Mouse (Mus musculus): ENCODE results near the gene Fam53b.

The Fam53b gene

DNA sequence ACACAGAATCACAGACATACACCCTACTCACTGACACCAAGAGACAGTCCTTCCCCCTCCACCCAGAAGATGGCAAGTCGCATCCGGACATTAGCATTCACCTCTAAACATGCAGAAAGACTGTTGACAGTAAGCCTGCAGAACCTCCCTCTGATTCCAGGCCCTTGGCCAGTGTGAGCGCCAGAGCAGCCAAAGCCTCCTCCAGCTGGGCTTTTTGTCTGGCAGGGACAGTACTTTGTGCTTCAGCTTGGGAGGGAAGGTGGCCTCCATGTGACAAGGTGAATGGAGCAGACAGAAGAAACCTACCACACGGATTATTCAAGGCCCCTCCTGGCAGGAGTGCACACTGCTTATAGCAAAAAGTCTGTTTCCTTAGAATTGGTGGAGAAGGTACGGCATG is 7.4 kb downstream of the Fam53b start:
- H3K27me3 ChIP-seq (ENCODE audit: control insufficient read depth, insufficient read depth, low read length, poor library complexity, severe bottlenecking) = no peaks in the 10 kb centered on the region
- no peak for DNase-seq (ENCODE audit: low read depth, low spot score)
- no peaks in the 10 kb centered on the region; the same call in 1 of the 2 replicates for H3K36me3 ChIP-seq (ENCODE audit: control insufficient read depth, insufficient read depth, low read length, poor library complexity, severe bottlenecking)

DNA sequence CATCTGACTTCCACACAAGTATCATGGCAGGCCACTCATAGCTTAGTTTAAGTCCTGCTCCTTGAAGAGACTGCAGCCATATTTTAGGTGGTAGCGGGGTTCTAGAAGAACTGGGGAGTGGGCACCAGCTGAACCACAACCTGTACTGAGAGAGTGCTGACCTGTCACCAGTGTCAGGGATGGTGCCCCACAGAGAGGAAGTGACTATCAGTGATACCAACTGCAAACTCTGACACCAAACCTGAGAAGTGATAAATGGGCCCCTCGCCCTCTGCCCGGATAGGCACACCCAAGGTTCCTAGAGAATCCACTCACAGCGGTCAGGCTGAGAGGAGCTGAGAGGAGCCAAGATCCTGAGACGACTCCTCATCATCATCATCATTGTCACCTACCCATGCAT is 8.7 kb downstream of the Fam53b start:
- H3K36me3 ChIP-seq (ENCODE audit: control insufficient read depth, insufficient read depth, low read length, poor library complexity, severe bottlenecking) = no peaks in the 10 kb centered on the region; the same call in 1 of the 2 replicates
- no peak for DNase-seq (ENCODE audit: low read depth, low spot score)
- H3K27me3 ChIP-seq (ENCODE audit: control insufficient read depth, insufficient read depth, low read length, poor library complexity, severe bottlenecking) = no peaks in the 10 kb centered on the region

DNA sequence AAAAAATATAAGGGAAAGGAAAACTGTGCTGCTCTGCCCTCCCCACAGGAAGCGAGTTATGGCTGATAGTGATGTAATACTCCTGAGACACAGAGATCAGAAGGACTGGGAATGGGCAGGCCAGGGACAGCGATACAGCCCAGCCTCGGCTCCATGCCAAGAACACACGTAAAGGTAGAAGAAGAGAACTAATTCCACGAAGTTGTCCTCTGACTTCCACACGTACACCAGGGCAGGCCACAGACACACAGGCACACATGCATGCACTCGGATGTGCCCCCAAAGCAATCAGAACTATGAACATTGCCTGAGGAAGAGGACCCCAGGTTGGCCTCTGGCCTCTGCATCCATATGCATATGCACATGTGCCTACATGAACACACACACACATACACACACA is 9.2 kb downstream of the Fam53b start:
- no peak for DNase-seq (ENCODE audit: low read depth, low spot score)
- H3K36me3 ChIP-seq (ENCODE audit: control insufficient read depth, insufficient read depth, low read length, poor library complexity, severe bottlenecking) = no peaks in the 10 kb centered on the region; the same call in 1 of the 2 replicates
- H3K27me3 ChIP-seq (ENCODE audit: control insufficient read depth, insufficient read depth, low read length, poor library complexity, severe bottlenecking) = no peaks in the 10 kb centered on the region

- Histone ChIP-seq H3K36me3 (ENCODE audit: control insufficient read depth, insufficient read depth, low read length, poor library complexity, severe bottlenecking) (no peaks in the 10 kb centered on the region; the same call in 1 of the 2 replicates), H3K27me3 (ENCODE audit: control insufficient read depth, insufficient read depth, low read length, poor library complexity, severe bottlenecking) (no peaks in the 10 kb centered on the region)
- DNase-seq (ENCODE audit: low read depth, low spot score) = peak; percentile 64
Measured at GRCm38 (mm10) chr7:132803962-132804361, 9.7 kb downstream of the Fam53b start.

GRCm38 (mm10) chr7:132803336-132803735 is 10.3 kb downstream of the Fam53b start:
- H3K36me3 ChIP-seq (ENCODE audit: control insufficient read depth, insufficient read depth, low read length, poor library complexity, severe bottlenecking) = no peaks in the 10 kb centered on the region; the same call in 1 of the 2 replicates
- H3K27me3 ChIP-seq (ENCODE audit: control insufficient read depth, insufficient read depth, low read length, poor library complexity, severe bottlenecking) = no peaks in the 10 kb centered on the region
- no peak for DNase-seq (ENCODE audit: low read depth, low spot score)

DNA sequence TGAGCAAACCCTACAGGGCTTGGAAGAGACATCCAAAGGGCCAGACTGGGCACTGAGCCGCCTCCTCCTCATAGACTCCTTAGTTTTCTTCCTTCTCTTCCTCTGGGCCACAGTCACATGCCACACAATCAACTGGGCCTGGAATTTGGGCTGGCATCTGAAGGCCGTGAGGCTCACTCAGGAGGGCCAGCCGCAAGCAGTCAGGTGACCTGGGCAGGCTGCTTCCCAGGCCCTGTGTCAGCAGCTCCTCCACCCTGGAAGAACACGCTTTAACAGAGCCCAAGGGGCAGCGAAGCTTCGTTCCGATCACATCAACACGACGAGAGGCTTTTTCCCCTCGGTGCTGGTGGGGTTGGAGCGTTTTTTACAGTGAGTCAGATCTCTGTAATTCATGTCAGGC is 11.0 kb downstream of the Fam53b start:
- no peaks in the 10 kb centered on the region; the same call in 1 of the 2 replicates for H3K36me3 ChIP-seq (ENCODE audit: control insufficient read depth, insufficient read depth, low read length, poor library complexity, severe bottlenecking)
- DNase-seq (ENCODE audit: low read depth, low spot score) = no peak
- no peaks in the 10 kb centered on the region for H3K27me3 ChIP-seq (ENCODE audit: control insufficient read depth, insufficient read depth, low read length, poor library complexity, severe bottlenecking)

DNA sequence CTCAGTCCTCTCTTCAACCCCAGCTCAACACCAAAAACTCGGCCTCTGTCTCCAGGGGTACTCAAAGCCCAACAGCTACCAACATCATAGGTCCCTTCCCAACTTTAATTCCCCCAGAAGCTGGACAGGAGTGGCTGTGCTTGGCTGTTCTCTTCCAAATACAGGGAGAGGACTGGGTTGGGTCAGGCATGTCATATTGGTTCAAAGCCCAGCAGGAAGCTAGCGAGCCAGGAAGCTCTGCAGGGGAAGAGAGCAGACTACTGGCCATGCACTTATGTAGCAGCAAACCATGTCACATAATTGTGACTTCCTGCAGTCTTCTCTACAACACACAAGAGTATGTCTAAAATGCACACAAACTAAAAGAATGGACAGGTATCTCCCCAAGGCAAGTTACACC is 11.6 kb downstream of the Fam53b start:
- Histone ChIP-seq H3K36me3 (ENCODE audit: control insufficient read depth, insufficient read depth, low read length, poor library complexity, severe bottlenecking) (no peaks in the 10 kb centered on the region; the same call in 1 of the 2 replicates), H3K27me3 (ENCODE audit: control insufficient read depth, insufficient read depth, low read length, poor library complexity, severe bottlenecking) (no peaks in the 10 kb centered on the region)
- no peak for DNase-seq (ENCODE audit: low read depth, low spot score)

DNA sequence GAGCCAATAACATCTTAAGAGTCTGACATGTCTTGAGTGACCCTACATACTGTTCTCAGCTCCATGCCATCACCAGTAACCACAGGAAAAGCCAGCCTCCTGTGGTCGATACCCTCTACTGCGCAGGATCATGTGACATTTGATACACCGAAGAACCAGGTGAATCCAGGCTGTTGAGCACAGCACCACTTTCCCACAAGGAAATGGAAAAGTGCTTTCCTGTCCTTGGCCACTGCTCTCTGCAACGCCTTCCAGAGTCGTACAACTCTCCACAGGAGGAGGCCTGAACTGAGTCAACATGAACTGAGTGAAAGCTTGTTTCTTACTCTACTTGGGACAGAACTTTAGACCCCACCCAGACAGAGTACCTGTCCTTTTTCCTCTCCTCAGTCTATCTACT is 12.2 kb downstream of the Fam53b start:
- no peak for DNase-seq (ENCODE audit: low read depth, low spot score)
- no peaks in the 10 kb centered on the region for H3K27me3 ChIP-seq (ENCODE audit: control insufficient read depth, insufficient read depth, low read length, poor library complexity, severe bottlenecking)
- H3K36me3 ChIP-seq (ENCODE audit: control insufficient read depth, insufficient read depth, low read length, poor library complexity, severe bottlenecking) = no peaks in the 10 kb centered on the region; the same call in 1 of the 2 replicates

DNA sequence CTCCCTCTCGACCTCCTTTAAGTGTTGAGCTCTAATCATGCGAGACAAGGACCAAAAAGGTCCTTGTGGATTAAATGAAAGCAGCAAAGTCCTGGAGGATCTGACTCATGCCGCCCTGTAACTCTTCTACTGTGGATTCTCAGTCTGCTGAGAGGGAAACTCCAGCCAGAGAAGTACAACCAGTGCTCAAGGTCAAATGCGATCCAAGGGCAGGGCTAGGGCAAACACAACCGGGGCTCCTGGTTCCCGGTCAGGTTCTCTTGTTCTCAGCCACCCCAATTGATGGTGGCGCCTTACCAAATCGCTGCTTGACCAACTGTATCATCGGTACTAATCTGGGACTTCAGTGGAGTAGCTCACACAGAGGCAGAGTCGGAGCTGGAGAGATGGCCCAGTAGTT is 12.8 kb downstream of the Fam53b start:
- Histone ChIP-seq H3K36me3 (ENCODE audit: control insufficient read depth, insufficient read depth, low read length, poor library complexity, severe bottlenecking) (no peaks in the 10 kb centered on the region; the same call in 1 of the 2 replicates), H3K27me3 (ENCODE audit: control insufficient read depth, insufficient read depth, low read length, poor library complexity, severe bottlenecking) (no peaks in the 10 kb centered on the region)
- DNase-seq (ENCODE audit: low read depth, low spot score) = no peak

GRCm38 (mm10) chr7:132799119-132800016 is 14.3 kb downstream of the Fam53b start:
- no peak for DNase-seq (ENCODE audit: low read depth, low spot score)
- no peaks in the 10 kb centered on the region for H3K36me3 ChIP-seq (ENCODE audit: control insufficient read depth, insufficient read depth, low read length, poor library complexity, severe bottlenecking)
- no peaks in the 10 kb centered on the region for H3K27me3 ChIP-seq (ENCODE audit: control insufficient read depth, insufficient read depth, low read length, poor library complexity, severe bottlenecking)

GRCm38 (mm10) chr7:132795141-132795540 is 18.5 kb downstream of the Fam53b start:
- DNase-seq (ENCODE audit: low read depth, low spot score) = no peak
- H3K36me3 ChIP-seq (ENCODE audit: control insufficient read depth, insufficient read depth, low read length, poor library complexity, severe bottlenecking) = no peaks in the 10 kb centered on the region
- H3K27me3 ChIP-seq (ENCODE audit: control insufficient read depth, insufficient read depth, low read length, poor library complexity, severe bottlenecking) = no peaks in the 10 kb centered on the region

DNA sequence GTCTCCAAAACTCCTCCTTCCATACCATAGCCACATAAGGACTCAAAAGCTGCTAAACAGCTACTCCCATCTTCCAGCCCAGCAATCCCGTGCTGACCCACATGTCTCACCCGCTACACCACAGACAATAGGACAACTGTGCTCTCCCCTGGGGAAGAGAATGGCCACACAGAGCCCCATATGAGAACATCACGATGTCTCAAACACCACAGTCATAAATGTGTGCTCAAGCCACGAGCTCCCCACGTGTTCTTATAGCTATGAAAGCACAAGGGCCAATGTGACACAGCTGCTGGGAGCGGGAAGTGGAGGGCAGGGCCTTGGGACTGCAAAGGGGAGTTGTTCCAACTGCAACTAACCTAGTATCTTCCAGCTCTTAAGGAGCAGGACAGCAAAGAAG is 20.2 kb downstream of the Fam53b start:
- H3K36me3 ChIP-seq (ENCODE audit: control insufficient read depth, insufficient read depth, low read length, poor library complexity, severe bottlenecking) = no peaks in the 10 kb centered on the region
- no peak for DNase-seq (ENCODE audit: low read depth, low spot score)
- H3K27me3 ChIP-seq (ENCODE audit: control insufficient read depth, insufficient read depth, low read length, poor library complexity, severe bottlenecking) = no peaks in the 10 kb centered on the region

GRCm38 (mm10) chr7:132790447-132791219 is 23.1 kb downstream of the Fam53b start:
- Histone ChIP-seq H3K27me3 (ENCODE audit: control insufficient read depth, insufficient read depth, low read length, poor library complexity, severe bottlenecking) (no peaks in the 10 kb centered on the region), H3K36me3 (ENCODE audit: control insufficient read depth, insufficient read depth, low read length, poor library complexity, severe bottlenecking) (no peaks in the 10 kb centered on the region)
- no peak for DNase-seq (ENCODE audit: low read depth, low spot score)

DNA sequence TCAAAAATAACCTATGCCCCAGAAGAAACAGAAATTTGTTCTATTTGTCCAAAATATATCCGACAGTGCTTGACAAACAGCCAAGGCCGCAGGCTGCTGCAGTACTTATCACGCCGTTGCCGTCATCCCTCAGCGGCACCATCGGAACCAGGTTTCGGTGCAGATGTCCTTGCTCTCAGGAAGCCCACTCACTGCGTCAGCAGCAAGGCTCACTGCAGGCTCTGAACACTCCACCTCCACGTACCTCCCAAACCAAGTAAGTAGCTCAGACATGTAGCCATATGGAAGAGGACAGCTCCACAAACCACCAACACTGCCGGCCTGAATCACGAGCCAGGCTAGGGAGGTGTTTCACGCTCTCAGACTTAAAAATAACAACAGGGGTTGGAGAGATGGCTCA is 24.9 kb downstream of the Fam53b start:
- DNase-seq (ENCODE audit: low read depth, low spot score) = no peak
- H3K36me3 ChIP-seq (ENCODE audit: control insufficient read depth, insufficient read depth, low read length, poor library complexity, severe bottlenecking) = no peaks in the 10 kb centered on the region
- no peaks in the 10 kb centered on the region for H3K27me3 ChIP-seq (ENCODE audit: control insufficient read depth, insufficient read depth, low read length, poor library complexity, severe bottlenecking)

Data from splenic B cell, adult 2 months (primary cell).